Mouse (Mus musculus) forebrain, embryonic 10.5 days (tissue): ENCODE measurements around the gene Rundc1. TPM values are rescaled to one million over a fixed set of nuclear protein-coding genes. Genes with fewer than 3 reads are reported as not detected.
A peak's percentile ranks its signal among the peaks of the same experiment; 100 is the strongest.
"Not testable (repeated sequence)": the region's sequence is repeated elsewhere in the genome, so short reads cannot be mapped to it uniquely, and the experiment has no call there.

Experiments
- DNase-seq: peaks from one replicate; pipeline ENCODE4 v3.0.0-alpha.2; 2017; ENCODE audit warnings: low spot score; ENCODE audit errors: extremely low spot score
- H3K27ac ChIP-seq: fragments of 300-500 bp; sonication (generic); 2 replicates; pipeline ENCODE4 v1.5.1; 2016; ENCODE audit warnings: mild to moderate bottlenecking
- H3K27me3 ChIP-seq: fragments of 300-500 bp; sonication (generic); 2 replicates; pipeline ENCODE4 v1.6.1; 2016; ENCODE audit warnings: mild to moderate bottlenecking; ENCODE audit not compliant: poor library complexity, severe bottlenecking
- H3K36me3 ChIP-seq: fragments of 300-500 bp; sonication (generic); replicated peaks from 2 replicates; pipeline ENCODE4 v1.6.1; 2016; ENCODE audit warnings: mild to moderate bottlenecking, moderate library complexity
- H3K4me1 ChIP-seq: fragments of 300-500 bp; sonication (generic); 2 replicates; pipeline ENCODE4 v1.6.1; 2016
- H3K4me3 ChIP-seq: fragments of 300-500 bp; sonication (generic); 2 replicates; pipeline ENCODE4 v1.5.1; 2016; ENCODE audit warnings: mild to moderate bottlenecking, moderate library complexity
- H3K9me3 ChIP-seq: fragments of 300-500 bp; sonication (generic); 2 replicates; pipeline ENCODE4 v1.6.1; 2016; ENCODE audit warnings: mild to moderate bottlenecking, moderate library complexity
- WGBS: fragments of 180-500 bp; shearing (Covaris S2); methylation state at CpG from one replicate; pipeline ENCODE4 v1.1.7; 2016; 5-methylcytosine and 5-hydroxymethylcytosine counted together
- polyA plus RNA-seq: library from polyadenylated mRNA; unstranded; fragments of >200 nt; fragmentation: Nextera tagmentation; extraction: Ambion mirVana; gene quantifications from 2 replicates; pipeline ENCODE4 v1.2.1, GENCODE M21; 2016

The Rundc1 gene
- polyA plus RNA-seq, 1 experiment from 2014 or later = 20.9 TPM

DNA sequence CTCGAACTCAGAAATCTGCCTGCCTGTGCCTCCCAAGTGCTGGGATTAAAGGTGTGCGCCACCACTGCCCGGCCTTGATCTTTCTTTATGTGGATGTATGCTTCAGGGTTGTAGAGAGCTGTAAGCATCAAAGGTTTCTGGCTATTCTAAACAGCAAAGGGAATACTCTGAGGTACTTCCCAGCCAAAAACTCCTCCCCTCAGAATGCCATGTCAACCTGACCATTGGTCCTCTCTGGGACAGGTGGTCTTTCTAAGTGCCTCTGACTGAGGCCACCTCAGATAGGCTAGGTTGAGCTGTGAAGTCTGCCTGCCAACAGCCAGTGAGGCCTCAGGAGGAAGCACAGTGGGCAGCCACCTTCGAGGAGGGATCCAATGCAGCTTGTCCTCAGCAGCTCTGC, 24.0 kb downstream of the Rundc1 start:
- no peak for DNase-seq
- Histone ChIP-seq H3K27me3 (no peaks in the 10 kb centered on the region), H3K9me3 (no peaks in the 10 kb centered on the region), H3K36me3 (peaks cover 28% of the 10 kb centered on the region), H3K4me3 (peak overlapping the region; percentile 32; the same call in 1 of the 2 replicates), H3K4me1 (peaks cover 23% of the 10 kb centered on the region), H3K27ac (no peak overlapping the region)
- 88% methylated on average over 4 of the region's 4 CpGs for WGBS

DNA sequence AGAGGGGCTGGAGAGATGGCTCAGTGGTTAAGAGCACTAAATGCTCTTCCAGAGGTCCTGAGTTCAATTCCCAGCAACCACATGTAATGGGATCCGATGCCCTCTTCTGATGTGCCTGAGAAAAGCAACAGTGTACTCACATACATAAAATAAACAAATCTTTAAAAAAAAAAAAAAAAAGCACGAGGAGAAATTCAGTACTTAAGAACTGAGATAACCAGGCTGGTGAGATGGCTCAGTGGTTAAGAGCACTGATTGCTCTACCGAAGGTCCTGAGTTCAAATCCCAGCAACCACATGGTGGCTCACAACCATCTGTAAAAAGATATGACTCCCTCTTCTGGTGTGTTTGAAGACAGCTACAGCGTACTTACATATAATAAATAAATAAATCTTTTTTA, 24.7 kb downstream of the Rundc1 start:
- WGBS = 90% methylated on average over 4 of the region's 4 CpGs
- not testable (repeated sequence) for DNase-seq, H3K27me3 ChIP-seq, H3K4me3 ChIP-seq, H3K27ac ChIP-seq, H3K9me3 ChIP-seq
- Histone ChIP-seq H3K36me3 (peaks cover 21% of the 10 kb centered on the region), H3K4me1 (peaks cover 23% of the 10 kb centered on the region)

DNA sequence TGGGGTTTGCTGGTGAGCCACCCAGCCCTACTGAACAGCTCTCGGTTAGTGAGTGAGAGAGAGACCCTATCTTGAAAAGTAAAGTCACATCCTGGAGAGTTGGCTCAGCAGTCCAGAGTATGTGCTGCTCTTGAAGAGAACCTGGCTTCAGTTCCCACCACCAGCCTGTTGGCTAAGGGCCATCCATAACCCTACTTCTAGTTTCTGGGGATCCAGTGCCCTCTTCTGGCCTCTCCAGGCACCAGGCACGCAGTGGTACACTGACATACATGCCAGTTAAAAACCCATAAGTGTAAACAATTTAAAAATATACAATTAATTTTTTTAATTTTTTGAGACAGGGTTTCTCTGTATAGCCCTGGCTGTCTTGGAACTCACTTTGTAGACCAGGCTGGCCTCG, 25.5 kb downstream of the Rundc1 start:
- H3K27me3 ChIP-seq = no peaks in the 10 kb centered on the region
- 80% methylated on average over 3 of the region's 3 CpGs for WGBS
- no peak for DNase-seq
- H3K27ac ChIP-seq = no peak overlapping the region
- no peaks in the 10 kb centered on the region for H3K9me3 ChIP-seq
- H3K4me1 ChIP-seq = peaks cover 27% of the 10 kb centered on the region
- no peak overlapping the region for H3K4me3 ChIP-seq
- peaks cover 13% of the 10 kb centered on the region for H3K36me3 ChIP-seq

GRCm38 (mm10) chr11:101451536-101451935, 26.7 kb downstream of the Rundc1 start:
- WGBS = 95% methylated on average over 10 of the region's 10 CpGs
- no peak overlapping the region for H3K27ac ChIP-seq
- H3K4me1 ChIP-seq = peaks cover 32% of the 10 kb centered on the region
- H3K4me3 ChIP-seq = no peak overlapping the region
- H3K9me3 ChIP-seq = no peaks in the 10 kb centered on the region
- H3K36me3 ChIP-seq = peaks cover 4% of the 10 kb centered on the region
- no peak for DNase-seq
- no peaks in the 10 kb centered on the region for H3K27me3 ChIP-seq

- no peaks in the 10 kb centered on the region for H3K36me3 ChIP-seq
- H3K4me1 ChIP-seq = peaks cover 32% of the 10 kb centered on the region
- no peaks in the 10 kb centered on the region for H3K9me3 ChIP-seq
- H3K27ac ChIP-seq = no peak overlapping the region
- no peaks in the 10 kb centered on the region for H3K27me3 ChIP-seq
- 79% methylated on average over 10 of the region's 10 CpGs for WGBS
- H3K4me3 ChIP-seq = no peak overlapping the region
- DNase-seq = no peak
Measured at GRCm38 (mm10) chr11:101452093-101452774, 27.3 kb downstream of the Rundc1 start.

DNA sequence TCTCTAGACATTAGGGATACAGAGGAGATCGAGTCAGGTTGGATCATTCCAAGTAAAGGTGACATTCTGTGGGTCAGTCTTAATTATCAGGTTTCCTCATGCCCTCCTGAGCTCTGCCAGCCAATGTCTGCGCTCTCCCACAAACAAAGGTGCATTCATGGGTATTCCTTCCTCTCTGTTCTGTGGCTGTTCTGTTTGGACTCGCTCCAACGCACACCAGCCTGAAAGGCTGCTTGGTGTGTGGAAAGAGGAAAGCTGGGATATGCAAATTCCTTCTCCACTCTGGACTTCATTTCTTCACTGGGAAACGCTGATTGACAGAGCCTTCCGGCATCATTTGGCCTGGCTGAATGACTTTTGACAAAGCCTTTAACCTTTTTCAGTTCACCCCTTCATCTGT, 29.8 kb downstream of the Rundc1 start:
- no peak for DNase-seq
- H3K9me3 ChIP-seq = no peaks in the 10 kb centered on the region
- no peaks in the 10 kb centered on the region for H3K27me3 ChIP-seq
- 45% methylated on average over 6 of the region's 6 CpGs for WGBS
- H3K36me3 ChIP-seq = peaks cover 18% of the 10 kb centered on the region
- peaks cover 40% of the 10 kb centered on the region for H3K4me1 ChIP-seq
- H3K27ac ChIP-seq = peak overlapping the region; percentile 3; the same call in 1 of the 2 replicates
- H3K4me3 ChIP-seq = no peak overlapping the region

GRCm38 (mm10) chr11:101455627-101456026, 30.7 kb downstream of the Rundc1 start:
- 93% methylated on average over 7 of the region's 7 CpGs for WGBS
- Histone ChIP-seq H3K4me1 (peaks cover 48% of the 10 kb centered on the region), H3K27me3 (no peaks in the 10 kb centered on the region), H3K4me3 (no peak overlapping the region), H3K9me3 (no peaks in the 10 kb centered on the region), H3K27ac (no peak overlapping the region), H3K36me3 (peaks cover 27% of the 10 kb centered on the region)
- no peak for DNase-seq

- peaks cover 52% of the 10 kb centered on the region for H3K4me1 ChIP-seq
- WGBS = 94% methylated on average over 9 of the region's 9 CpGs
- no peak for DNase-seq
Measured at GRCm38 (mm10) chr11:101457631-101458030, 32.7 kb downstream of the Rundc1 start.

DNA sequence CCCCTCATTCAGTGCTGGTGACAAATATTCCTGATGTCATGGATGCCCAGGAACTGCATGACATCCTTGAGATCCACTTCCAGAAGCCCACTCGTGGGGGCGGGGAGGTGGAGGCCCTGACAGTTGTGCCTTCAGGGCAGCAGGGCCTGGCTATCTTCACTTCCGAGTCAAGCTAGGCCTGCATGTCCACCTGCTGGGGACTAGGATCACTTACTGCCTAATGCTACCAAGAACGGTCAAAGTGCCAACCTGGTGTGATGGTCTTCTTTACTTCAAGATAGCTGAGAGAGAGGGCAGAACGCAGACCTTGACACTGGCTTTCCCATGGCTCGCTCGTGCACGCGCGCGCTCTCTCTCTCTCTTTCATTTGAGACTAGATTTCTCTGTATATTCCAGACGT, 33.3 kb downstream of the Rundc1 start:
- H3K27ac ChIP-seq = no peak overlapping the region

More at GRCm38 (mm10) chr11:101457631-101458030, 32.7 kb downstream of the Rundc1 start:
- Histone ChIP-seq H3K36me3 (peaks cover 42% of the 10 kb centered on the region), H3K27ac (0 out of 2 replicates have a peak overlapping the region, but pooled peaks have one; percentile 12), H3K27me3 (no peaks in the 10 kb centered on the region), H3K4me3 (no peak overlapping the region), H3K9me3 (no peaks in the 10 kb centered on the region)

DNA sequence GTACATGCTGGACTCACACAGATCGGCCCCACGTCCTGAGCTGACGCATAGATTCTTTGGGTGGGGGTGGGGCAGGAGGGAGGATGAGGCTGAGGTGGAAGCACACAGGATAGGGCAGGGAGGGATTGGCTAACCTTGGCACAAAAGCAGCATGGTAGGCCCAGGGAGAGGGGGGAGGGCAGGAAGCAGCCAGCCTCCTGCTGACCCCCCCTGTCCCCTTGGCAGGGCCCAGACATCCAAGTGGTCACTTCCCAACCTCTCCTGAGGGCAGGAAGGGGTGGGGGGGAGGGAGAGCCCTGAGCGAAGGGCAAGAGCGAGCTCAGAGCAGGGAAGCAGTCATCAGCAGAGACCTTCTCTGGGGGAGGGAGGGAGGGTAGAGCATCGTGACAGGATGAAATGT, 34.8 kb downstream of the Rundc1 start:
- WGBS = 40% methylated on average over 6 of the region's 6 CpGs
- H3K27me3 ChIP-seq = peaks cover 7% of the 10 kb centered on the region; the same call in 1 of the 2 replicates
- peak overlapping the region; percentile 12; the same call in 1 of the 2 replicates for H3K4me3 ChIP-seq
- peaks cover 65% of the 10 kb centered on the region for H3K4me1 ChIP-seq
- no peak for DNase-seq
- peaks cover 42% of the 10 kb centered on the region for H3K36me3 ChIP-seq
- no peaks in the 10 kb centered on the region for H3K9me3 ChIP-seq
- peak overlapping the region; percentile 60; the same call in 1 of the 2 replicates for H3K27ac ChIP-seq

More for the DNA sequence above, 33.3 kb downstream of the Rundc1 start:
- no peak for DNase-seq
- Histone ChIP-seq H3K9me3 (no peaks in the 10 kb centered on the region), H3K4me3 (no peak overlapping the region), H3K27me3 (no peaks in the 10 kb centered on the region), H3K4me1 (peaks cover 57% of the 10 kb centered on the region), H3K36me3 (peaks cover 42% of the 10 kb centered on the region)
- 87% methylated on average over 12 of the region's 12 CpGs for WGBS

- DNase-seq = no peak
- peaks cover 66% of the 10 kb centered on the region for H3K4me1 ChIP-seq
- peaks cover 13% of the 10 kb centered on the region; the same call in 1 of the 2 replicates for H3K27me3 ChIP-seq
- H3K4me3 ChIP-seq = no peak overlapping the region
- peak overlapping the region; percentile 60; the same call in 1 of the 2 replicates for H3K27ac ChIP-seq
- peaks cover 42% of the 10 kb centered on the region for H3K36me3 ChIP-seq
- WGBS = 87% methylated on average over 15 of the region's 15 CpGs
- no peaks in the 10 kb centered on the region for H3K9me3 ChIP-seq
Measured at GRCm38 (mm10) chr11:101460321-101460720, 35.4 kb downstream of the Rundc1 start.

DNA sequence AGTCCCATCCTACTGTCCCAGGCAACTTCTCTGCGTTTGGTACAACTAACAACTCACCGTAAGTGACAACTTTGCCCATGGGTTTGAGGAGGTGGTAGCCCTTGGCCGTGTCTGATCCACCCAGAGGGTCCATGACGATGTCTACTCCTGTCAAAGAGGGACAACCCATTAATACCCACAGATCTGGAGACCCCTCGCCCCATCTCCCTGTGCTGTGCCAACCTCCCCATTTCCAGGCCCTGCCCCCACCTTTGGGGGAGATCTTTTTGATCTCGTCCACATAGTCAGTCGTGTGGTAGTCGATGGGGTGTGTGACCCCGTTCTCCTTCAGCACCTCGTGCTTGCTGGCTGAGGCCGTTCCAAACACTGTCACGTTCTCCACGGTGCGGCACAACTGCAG, 37.3 kb downstream of the Rundc1 start:
- Histone ChIP-seq H3K4me3 (peak overlapping the region; percentile 26), H3K4me1 (peaks cover 78% of the 10 kb centered on the region), H3K27me3 (peaks cover 28% of the 10 kb centered on the region), H3K9me3 (no peaks in the 10 kb centered on the region), H3K27ac (peak overlapping the region; percentile 75), H3K36me3 (peaks cover 42% of the 10 kb centered on the region)
- DNase-seq = no peak
- 88% methylated on average over 14 of the region's 14 CpGs for WGBS

DNA sequence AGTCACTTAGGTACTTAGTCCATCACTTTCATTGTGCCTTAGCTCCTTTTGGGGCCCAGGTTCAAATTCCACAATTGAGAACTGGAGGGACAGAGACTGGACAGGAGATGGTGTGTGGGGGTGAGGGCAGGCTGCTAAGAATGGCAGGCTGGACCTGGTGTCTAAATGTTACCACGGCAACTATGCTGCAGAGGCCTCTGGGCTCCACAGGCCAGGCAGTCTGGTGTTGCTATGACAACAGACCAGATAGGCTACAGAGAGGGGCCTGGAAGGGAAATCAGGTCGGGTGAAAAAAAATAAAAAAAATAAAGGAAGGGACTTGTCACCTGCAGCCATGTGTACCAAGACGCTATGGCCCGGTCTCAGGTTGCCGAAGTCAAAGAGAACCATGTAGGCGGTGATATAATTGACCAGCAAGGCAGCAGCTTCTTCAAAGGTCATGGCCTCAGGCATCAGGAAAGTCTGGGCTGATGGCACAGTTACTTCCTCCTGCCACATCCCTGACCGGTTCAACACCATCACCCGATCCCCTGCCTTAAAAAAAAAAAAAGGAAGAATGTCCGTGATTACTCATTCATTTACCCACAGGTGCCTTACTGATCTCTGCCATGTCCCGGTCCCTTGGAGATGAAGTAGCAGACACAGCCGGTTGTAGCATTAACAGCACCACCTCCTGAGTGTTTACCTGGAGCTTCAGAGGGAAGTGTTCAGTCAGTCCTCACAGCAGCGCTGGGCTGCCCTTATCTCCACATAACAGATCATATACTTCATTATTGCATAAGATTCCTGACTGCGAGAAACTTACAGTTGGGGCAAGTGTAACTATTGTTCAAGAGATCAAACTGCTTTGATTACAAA, 37.9 kb downstream of the Rundc1 start:
- DNase-seq = no peak
- H3K27me3 ChIP-seq = peaks cover 29% of the 10 kb centered on the region
- peak overlapping the region; percentile 75 for H3K27ac ChIP-seq
- WGBS = 46% methylated on average over 13 of the region's 13 CpGs
- peak overlapping the region; percentile 26 for H3K4me3 ChIP-seq
- peaks cover 85% of the 10 kb centered on the region for H3K4me1 ChIP-seq
- H3K9me3 ChIP-seq = no peaks in the 10 kb centered on the region
- peaks cover 42% of the 10 kb centered on the region for H3K36me3 ChIP-seq
